Mouse (Mus musculus) embryonic facial prominence, embryonic 11.5 days (tissue): Measurements from ENCODE around the gene Cds2. TPM values are rescaled to one million over a fixed set of nuclear protein-coding genes. Genes with fewer than 3 reads are reported as not detected.

ENCODE experiments used
- ATAC-seq: fragments of 200-750 bp; cut with Nextera tagmentation; replicated peaks from 2 replicates; pipeline ENCODE4 v1.8.0; 2017; ENCODE audit warnings: low read depth; ENCODE audit not compliant: insufficient number of reproducible peaks, low FRiP score, low TSS enrichment
- DNase-seq: peaks from one replicate; pipeline ENCODE4 v3.0.0-alpha.2; 2015; ENCODE audit warnings: low spot score
- H3K27ac ChIP-seq: fragments of 300-500 bp; sonication (generic); replicated peaks from 2 replicates; pipeline ENCODE4 v1.5.1; 2014; ENCODE audit warnings: mild to moderate bottlenecking, low read depth, low read length, control low read depth
- H3K27me3 ChIP-seq: fragments of 300-500 bp; sonication (generic); 2 replicates; pipeline ENCODE4 v1.6.1; 2014; ENCODE audit warnings: mild to moderate bottlenecking, low read length, moderate library complexity, mixed read lengths; ENCODE audit not compliant: control insufficient read depth, insufficient read depth
- H3K36me3 ChIP-seq: fragments of 300-500 bp; sonication (generic); replicated peaks from 2 replicates; pipeline ENCODE4 v1.6.1; 2014; ENCODE audit warnings: low read depth, mild to moderate bottlenecking, low read length, moderate library complexity, mixed read lengths; ENCODE audit not compliant: control insufficient read depth, insufficient read depth
- H3K4me1 ChIP-seq: fragments of 300-500 bp; sonication (generic); 2 replicates; pipeline ENCODE4 v1.6.1; 2014; ENCODE audit warnings: low read length, mixed read lengths; ENCODE audit not compliant: control insufficient read depth, insufficient read depth
- H3K4me2 ChIP-seq: fragments of 300-500 bp; sonication (generic); 2 replicates; pipeline ENCODE4 v1.6.1; 2014; ENCODE audit warnings: low read depth, mild to moderate bottlenecking, control low read depth, low read length, moderate library complexity
- H3K4me3 ChIP-seq: fragments of 300-500 bp; sonication (generic); 2 replicates; pipeline ENCODE4 v1.5.1; 2014; ENCODE audit warnings: low read depth, low read length, control low read depth
- H3K9ac ChIP-seq: fragments of 300-500 bp; sonication (generic); replicated peaks from 2 replicates; pipeline ENCODE4 v1.6.1; 2014; ENCODE audit warnings: mild to moderate bottlenecking, control low read depth, low read length
- H3K9me3 ChIP-seq: fragments of 300-500 bp; sonication (generic); replicated peaks from 2 replicates; pipeline ENCODE4 v1.6.1; 2016; ENCODE audit warnings: mild to moderate bottlenecking, low read length, inconsistent platforms, mixed read lengths; ENCODE audit not compliant: control insufficient read depth
- WGBS: fragments of 180-500 bp; shearing (Covaris S2); extraction: QIAGEN DNeasy Blood & Tissue Kit; methylation state at CpG from one replicate; pipeline ENCODE4 v1.1.7; 2014; 5-methylcytosine and 5-hydroxymethylcytosine counted together
- polyA plus RNA-seq: library from polyadenylated mRNA; unstranded; fragments of >200 nt; fragmentation: Nextera tagmentation; extraction: Ambion mirVana; gene quantifications from 2 replicates; pipeline ENCODE4 v1.2.1, GENCODE M21; 2014

Gene Cds2
- polyA plus RNA-seq, 1 experiment from 2014 or later: 32.2 TPM

- ATAC-seq: no peak
- no peak overlapping the region for H3K27ac ChIP-seq
Observed at GRCm38 (mm10) chr2:132272694-132273389, 9.9 kb downstream of the Cds2 start.

GRCm38 (mm10) chr2:132275527-132275926, 12.6 kb downstream of the Cds2 start:
- DNase-seq (no peak), ATAC-seq (no peak)
- Histone ChIP-seq H3K4me3 (no peak overlapping the region), H3K36me3 (no peaks in the 10 kb centered on the region), H3K27me3 (no peaks in the 10 kb centered on the region), H3K9ac (no peak overlapping the region), H3K9me3 (no peaks in the 10 kb centered on the region), H3K4me2 (no peak overlapping the region), H3K4me1 (no peaks in the 10 kb centered on the region), H3K27ac (no peak overlapping the region)
- WGBS: 78% methylated on average over 4 of the region's 4 CpGs

More at GRCm38 (mm10) chr2:132272694-132273389, 9.9 kb downstream of the Cds2 start:
- Histone ChIP-seq H3K4me3 (no peak overlapping the region), H3K9ac (no peak overlapping the region), H3K36me3 (no peaks in the 10 kb centered on the region), H3K27me3 (no peaks in the 10 kb centered on the region), H3K9me3 (no peaks in the 10 kb centered on the region), H3K4me1 (no peaks in the 10 kb centered on the region), H3K4me2 (no peak overlapping the region)
- DNase-seq: no peak
- WGBS: 56% methylated on average over 6 of the region's 6 CpGs

- ATAC-seq (no peak), DNase-seq (no peak)
- Histone ChIP-seq H3K9ac (no peak overlapping the region), H3K9me3 (no peaks in the 10 kb centered on the region), H3K27ac (no peak overlapping the region), H3K27me3 (no peaks in the 10 kb centered on the region), H3K36me3 (no peaks in the 10 kb centered on the region), H3K4me1 (no peaks in the 10 kb centered on the region), H3K4me2 (no peak overlapping the region), H3K4me3 (no peak overlapping the region)
- WGBS: 82% methylated on average over 4 of the region's 4 CpGs
Observed at GRCm38 (mm10) chr2:132276249-132276648, 13.3 kb downstream of the Cds2 start.

GRCm38 (mm10) chr2:132278273-132278853, 15.4 kb downstream of the Cds2 start:
- Histone ChIP-seq H3K4me2 (no peak overlapping the region), H3K4me3 (no peak overlapping the region), H3K9ac (no peak overlapping the region), H3K9me3 (no peaks in the 10 kb centered on the region), H3K27ac (no peak overlapping the region), H3K36me3 (no peaks in the 10 kb centered on the region), H3K4me1 (peaks cover 3% of the 10 kb centered on the region; the same call in 1 of the 2 replicates), H3K27me3 (no peaks in the 10 kb centered on the region)
- WGBS: 76% methylated on average over 8 of the region's 8 CpGs
- ATAC-seq (no peak), DNase-seq (no peak)

GRCm38 (mm10) chr2:132279336-132279882, 16.5 kb downstream of the Cds2 start:
- Histone ChIP-seq H3K27me3 (no peaks in the 10 kb centered on the region), H3K9ac (no peak overlapping the region), H3K9me3 (no peaks in the 10 kb centered on the region), H3K27ac (no peak overlapping the region), H3K4me3 (no peak overlapping the region), H3K4me1 (peaks cover 3% of the 10 kb centered on the region; the same call in 1 of the 2 replicates), H3K4me2 (no peak overlapping the region), H3K36me3 (no peaks in the 10 kb centered on the region)
- WGBS: 75% methylated on average over 3 of the region's 3 CpGs
- DNase-seq: no peak
- ATAC-seq: no peak

GRCm38 (mm10) chr2:132279978-132280377, 17.0 kb downstream of the Cds2 start:
- WGBS: 82% methylated on average over 4 of the region's 4 CpGs
- H3K9ac ChIP-seq: no peak overlapping the region
- no peak for ATAC-seq

GRCm38 (mm10) chr2:132280518-132281120, 17.7 kb downstream of the Cds2 start:
- no peak overlapping the region for H3K9ac ChIP-seq
- no peak for ATAC-seq
- no peak overlapping the region for H3K27ac ChIP-seq
- no peaks in the 10 kb centered on the region for H3K9me3 ChIP-seq
- no peaks in the 10 kb centered on the region for H3K36me3 ChIP-seq
- no peak overlapping the region for H3K4me2 ChIP-seq
- 90% methylated on average over 10 of the region's 10 CpGs for WGBS
- no peak overlapping the region for H3K4me3 ChIP-seq
- H3K4me1 ChIP-seq: peaks cover 3% of the 10 kb centered on the region; the same call in 1 of the 2 replicates
- H3K27me3 ChIP-seq: no peaks in the 10 kb centered on the region
- no peak for DNase-seq

More at GRCm38 (mm10) chr2:132279978-132280377, 17.0 kb downstream of the Cds2 start:
- H3K9me3 ChIP-seq: no peaks in the 10 kb centered on the region
- H3K4me3 ChIP-seq: no peak overlapping the region
- H3K4me1 ChIP-seq: peaks cover 3% of the 10 kb centered on the region; the same call in 1 of the 2 replicates
- no peak overlapping the region for H3K4me2 ChIP-seq
- no peaks in the 10 kb centered on the region for H3K36me3 ChIP-seq
- no peak for DNase-seq
- no peaks in the 10 kb centered on the region for H3K27me3 ChIP-seq
- no peak overlapping the region for H3K27ac ChIP-seq
